Mouse (Mus musculus): ENCODE data around the gene Spata2l.

DNA sequence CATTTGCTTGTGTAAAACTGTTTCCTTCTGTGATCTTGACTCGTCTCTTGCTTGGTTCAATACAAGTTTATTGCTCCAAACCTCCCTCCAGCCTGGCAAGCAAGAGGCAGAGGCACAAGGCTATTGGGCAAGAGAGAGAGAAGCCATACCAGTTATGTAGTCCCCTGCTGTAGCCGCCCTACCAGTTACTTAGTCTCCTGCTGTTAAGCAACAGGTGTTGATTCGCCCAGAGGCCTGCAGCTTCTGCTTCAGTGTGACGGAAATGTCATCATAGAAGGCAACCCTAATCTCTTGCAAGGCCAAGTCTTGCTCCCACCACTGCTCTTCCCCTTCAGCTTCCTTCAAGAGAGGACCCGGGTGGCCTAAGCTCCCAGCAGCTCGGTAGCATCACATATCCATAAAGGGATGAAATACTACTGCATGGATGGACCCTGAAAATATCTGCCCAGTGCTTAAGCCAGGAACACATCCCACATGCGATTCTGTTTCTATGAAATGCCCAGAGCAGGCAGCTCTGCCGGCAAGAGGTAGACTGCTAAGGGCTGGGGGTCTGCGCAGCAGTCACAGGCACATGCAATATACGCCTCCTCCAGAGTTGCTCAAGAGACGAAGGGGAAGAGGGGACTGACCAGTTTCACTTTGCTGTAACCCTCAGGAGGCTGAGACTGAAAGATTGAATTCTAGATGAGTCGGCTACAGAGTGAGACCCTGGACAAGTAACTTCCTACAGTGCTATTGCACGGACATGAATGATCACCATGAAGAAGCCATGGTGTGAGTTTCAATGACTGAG lies 44.5 kb upstream of the Spata2l start:
- no peak for TF ChIP-seq CTCF (conservative IDR thresholded peaks at IDR 0.05; ENCODE audit: low read length)
- no peak for TF ChIP-seq NANOG (IDR thresholded peaks at IDR 0.05; ENCODE audit: borderline replicate concordance, low read length)

All from E14TG2a.4 (cell line).